Mouse (Mus musculus) MEL (cell line): Measurements from ENCODE around the gene Gm10778. TPM values are rescaled to one million over a fixed set of nuclear protein-coding genes. Genes with fewer than 3 reads are reported as not detected.
A peak's percentile ranks its signal among the peaks of the same experiment; 100 is the strongest.

Experiments used
- DNase-seq: peaks from one replicate; pipeline ENCODE4 v3.0.0; 2011; ENCODE audit warnings: low read depth, low spot score
- H3K27ac ChIP-seq: 2 replicates; pipeline ENCODE4 v1.5.1; 2012; ENCODE audit warnings: low read depth, mild to moderate bottlenecking, control low read depth, low read length, moderate library complexity; ENCODE audit not compliant: control insufficient read depth
- H3K27me3 ChIP-seq, 2 experiments: fragments of 150-350 bp in 1 of 2; sonication (generic) in 1 of 2; 2 replicates each; pipeline ENCODE4 v1.6.1; 2012; ENCODE audit warnings: low read length in 2 of 2, mild to moderate bottlenecking in 2 of 2, improper control_type of control experiment in 1 of 2, moderate library complexity in 1 of 2; ENCODE audit not compliant: insufficient read depth in 2 of 2, control insufficient read depth in 1 of 2
- H3K36me3 ChIP-seq, 2 experiments: 2 replicates each; pipeline ENCODE4 v1.6.1; 2012 to 2014; ENCODE audit warnings: low read length in 2 of 2, improper control_type of control experiment in 1 of 2, inconsistent platforms in 1 of 2, mild to moderate bottlenecking in 1 of 2; ENCODE audit not compliant: insufficient read depth in 2 of 2, control insufficient read depth in 1 of 2
- H3K4me1 ChIP-seq, 2 experiments: fragments of 150-350 bp in 1 of 2; sonication (generic) in 1 of 2; 2 replicates each; pipeline ENCODE4 v1.6.1; 2012; ENCODE audit warnings: low read length in 2 of 2, improper control_type of control experiment in 1 of 2, mild to moderate bottlenecking in 1 of 2; ENCODE audit not compliant: insufficient read depth in 2 of 2, control insufficient read depth in 1 of 2
- H3K4me3 ChIP-seq, 2 experiments: fragments of 150-350 bp in 1 of 2; sonication (generic) in 1 of 2; 2 replicates each; pipeline ENCODE4 v1.5.1; 2012; ENCODE audit warnings: low read depth in 2 of 2, low read length in 2 of 2, mild to moderate bottlenecking in 2 of 2, moderate library complexity in 2 of 2, control low read depth in 1 of 2, improper control_type of control experiment in 1 of 2; ENCODE audit not compliant: control insufficient read depth in 1 of 2, insufficient read depth in 1 of 2
- H3K79me2 ChIP-seq: 2 replicates; pipeline ENCODE4 v1.6.1; 2012; ENCODE audit warnings: mild to moderate bottlenecking, low read length, moderate library complexity; ENCODE audit not compliant: control insufficient read depth, poor library complexity, insufficient read depth
- H3K9ac ChIP-seq: 2 replicates; pipeline ENCODE4 v1.6.1; 2012; ENCODE audit warnings: low read depth, mild to moderate bottlenecking, control low read depth, low read length, moderate library complexity; ENCODE audit not compliant: control insufficient read depth, poor library complexity, severe bottlenecking
- H3K9me3 ChIP-seq: fragments of 150-350 bp; sonication (generic); replicated peaks from 2 replicates; pipeline ENCODE4 v1.6.1; 2012; ENCODE audit warnings: mild to moderate bottlenecking, low read length, improper control_type of control experiment, moderate library complexity; ENCODE audit not compliant: insufficient read depth
- BHLHE40 ChIP-seq: IDR thresholded peaks from 2 replicates; pipeline ENCODE4 v1.6.1; 2012; ENCODE audit warnings: low read depth, mild to moderate bottlenecking, inconsistent platforms, low read length, improper control_type of control experiment, borderline replicate concordance
- CHD1 ChIP-seq: IDR thresholded peaks from 2 replicates; pipeline ENCODE4 v1.6.1; 2012; ENCODE audit warnings: low read depth, mild to moderate bottlenecking, inconsistent platforms, low read length, improper control_type of control experiment
- EP300 ChIP-seq, 2 experiments: IDR thresholded peaks; 2 replicates each; pipeline ENCODE4 v1.6.1; 2011; ENCODE audit warnings: improper control_type of control experiment in 2 of 2, low read length in 2 of 2, low read depth in 1 of 2, mild to moderate bottlenecking in 1 of 2
- ETS1 ChIP-seq: IDR thresholded peaks from 2 replicates; pipeline ENCODE4 v1.6.1; 2012; ENCODE audit warnings: low read depth, mild to moderate bottlenecking, inconsistent platforms, low read length, improper control_type of control experiment, moderate library complexity
- GABPA ChIP-seq: IDR thresholded peaks from 2 replicates; pipeline ENCODE4 v1.6.1; 2012; ENCODE audit warnings: low read depth, mild to moderate bottlenecking, inconsistent platforms, low read length, improper control_type of control experiment, moderate library complexity
- HCFC1 ChIP-seq: IDR thresholded peaks from 2 replicates; pipeline ENCODE4 v1.6.1; 2012; ENCODE audit warnings: low read depth, mild to moderate bottlenecking, inconsistent platforms, low read length, improper control_type of control experiment, moderate library complexity
- JUND ChIP-seq: IDR thresholded peaks from 2 replicates; pipeline ENCODE4 v1.6.1; 2011; ENCODE audit warnings: low read depth, mild to moderate bottlenecking, improper control_type of control experiment, low read length
- MAX ChIP-seq: IDR thresholded peaks from 2 replicates; pipeline ENCODE4 v1.6.1; 2011; ENCODE audit warnings: low read length, improper control_type of control experiment
- MEF2A ChIP-seq: IDR thresholded peaks from 2 replicates; pipeline ENCODE4 v1.6.1; 2014; ENCODE audit warnings: low read depth, mild to moderate bottlenecking, inconsistent platforms, low read length, improper control_type of control experiment; ENCODE audit not compliant: poor library complexity, insufficient replicate concordance, severe bottlenecking; ENCODE audit errors: extremely low read depth
- MXI1 ChIP-seq: IDR thresholded peaks from 2 replicates; pipeline ENCODE4 v1.6.1; 2011; ENCODE audit warnings: mild to moderate bottlenecking, low read depth, low read length, improper control_type of control experiment
- MYB ChIP-seq: IDR thresholded peaks from 2 replicates; pipeline ENCODE4 v1.6.1; 2011; ENCODE audit warnings: mild to moderate bottlenecking, low read depth, low read length, improper control_type of control experiment
- MYC ChIP-seq: IDR thresholded peaks from 2 replicates; pipeline ENCODE4 v1.6.1; 2011; ENCODE audit warnings: low read depth, mild to moderate bottlenecking, low read length, improper control_type of control experiment, moderate library complexity
- NELFE ChIP-seq: IDR thresholded peaks from 2 replicates; pipeline ENCODE4 v1.6.1; 2011; ENCODE audit warnings: low read depth, low read length, improper control_type of control experiment
- NRF1 ChIP-seq: IDR thresholded peaks from 2 replicates; pipeline ENCODE4 v1.6.1; 2014; ENCODE audit warnings: low read depth, mild to moderate bottlenecking, inconsistent platforms, low read length, improper control_type of control experiment, moderate library complexity; ENCODE audit not compliant: poor library complexity, insufficient read depth, severe bottlenecking
- POLR2AphosphoS5 ChIP-seq: IDR thresholded peaks from 2 replicates; pipeline ENCODE4 v1.6.1; 2012; ENCODE audit warnings: low read depth, borderline replicate concordance, mild to moderate bottlenecking, inconsistent platforms, low read length, moderate library complexity, mixed read lengths
- RCOR1 ChIP-seq: IDR thresholded peaks from 2 replicates; pipeline ENCODE4 v1.6.1; 2012; ENCODE audit warnings: low read depth, mild to moderate bottlenecking, inconsistent platforms, low read length, improper control_type of control experiment
- SIN3A ChIP-seq: IDR thresholded peaks from 2 replicates; pipeline ENCODE4 v1.6.1; 2012; ENCODE audit warnings: low read length, improper control_type of control experiment, inconsistent platforms
- TAL1 ChIP-seq: IDR thresholded peaks from 2 replicates; pipeline ENCODE4 v1.6.1; 2012; ENCODE audit warnings: mild to moderate bottlenecking, inconsistent platforms, low read length, moderate library complexity, mixed read lengths
- TCF12 ChIP-seq: IDR thresholded peaks from 2 replicates; pipeline ENCODE4 v1.6.1; 2014; ENCODE audit warnings: low read depth, mild to moderate bottlenecking, inconsistent platforms, low read length, improper control_type of control experiment, moderate library complexity
- UBTF ChIP-seq: IDR thresholded peaks from 2 replicates; pipeline ENCODE4 v1.6.1; 2012; ENCODE audit warnings: low read depth, mild to moderate bottlenecking, inconsistent platforms, low read length, improper control_type of control experiment, moderate library complexity, borderline replicate concordance; ENCODE audit not compliant: insufficient read depth
- USF1 ChIP-seq: IDR thresholded peaks from 2 replicates; pipeline ENCODE4 v1.6.1; 2014; ENCODE audit warnings: low read depth, mild to moderate bottlenecking, inconsistent platforms, low read length, improper control_type of control experiment, moderate library complexity
- USF2 ChIP-seq, 2 experiments: IDR thresholded peaks; 2 replicates each; pipeline ENCODE4 v1.6.1; 2011 to 2012; ENCODE audit warnings: improper control_type of control experiment in 2 of 2, low read length in 2 of 2, borderline replicate concordance in 1 of 2, inconsistent platforms in 1 of 2, low read depth in 1 of 2, mild to moderate bottlenecking in 1 of 2; ENCODE audit not compliant: insufficient read depth in 1 of 2
- ZC3H11A ChIP-seq: IDR thresholded peaks from 2 replicates; pipeline ENCODE4 v1.6.1; 2012; ENCODE audit warnings: low read depth, mild to moderate bottlenecking, inconsistent platforms, low read length, improper control_type of control experiment
- ZMIZ1 ChIP-seq: IDR thresholded peaks from 2 replicates; pipeline ENCODE4 v1.6.1; 2012; ENCODE audit warnings: low read depth, mild to moderate bottlenecking, inconsistent platforms, low read length, improper control_type of control experiment, moderate library complexity
- ZNF384 ChIP-seq: IDR thresholded peaks from 2 replicates; pipeline ENCODE4 v1.6.1; 2012; ENCODE audit warnings: low read depth, mild to moderate bottlenecking, inconsistent platforms, low read length, improper control_type of control experiment
- polyA plus RNA-seq, 2 experiments: library from polyadenylated mRNA; stranded (reverse) in 1 of 2; unstranded in 1 of 2; fragments of >175 nt in 1 of 2; fragments of >200 nt in 1 of 2; gene quantifications; 2 replicates each; pipeline versions ENCODE4 v1.2.1 to v1.2.4; 2012; ENCODE audit warnings: low replicate concordance in 2 of 2, low read depth in 1 of 2; ENCODE audit not compliant: insufficient read length in 2 of 2, insufficient read depth in 1 of 2, missing spikeins in 1 of 2
- total RNA-seq: library from RNA; depleted of rRNA; stranded (reverse); fragments of 300-350 nt; gene quantifications from 2 replicates; pipeline ENCODE4 v1.2.3, GENCODE M21; 2012

Gene Gm10778
- total and polyA plus RNA-seq, 3 experiments, result 2.0 to 3.9 TPM; not detected in 1

DNA sequence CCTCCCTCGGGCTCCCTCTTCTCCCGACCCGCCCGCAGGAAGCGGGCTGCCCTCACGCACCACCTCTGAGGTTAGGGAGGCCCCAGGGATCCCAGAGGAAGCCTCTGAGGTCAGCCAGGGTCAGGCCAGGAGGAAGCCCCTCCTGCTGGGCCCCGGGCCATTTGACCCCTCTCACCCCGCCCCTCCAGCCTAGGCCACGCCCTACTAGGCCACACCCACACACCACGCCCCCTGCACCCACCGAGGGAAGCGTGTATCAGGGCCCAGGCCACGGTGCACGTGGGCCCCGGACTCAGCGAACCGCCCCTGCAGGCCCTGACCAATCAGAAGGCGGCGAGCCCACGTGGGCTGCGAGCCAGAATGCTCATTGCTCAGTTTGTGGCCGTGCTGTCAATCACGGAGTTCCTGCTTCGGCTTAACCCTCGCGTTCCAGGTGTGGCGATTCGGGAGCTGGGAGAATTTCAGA is 48.1 kb upstream of the Gm10778 start, which contains the start of gene Tle6 (continued):
- TF ChIP-seq MEF2A (no peak), CHD1 (no peak), RCOR1 (no peak), USF1 (peak; percentile 94), BHLHE40 (peak; percentile 100), ZMIZ1 (no peak), HCFC1 (peak; percentile 52), POLR2AphosphoS5 (no peak), ZC3H11A (no peak), JUND (no peak), GABPA (no peak), ZNF384 (no peak), MAX (peak; percentile 97)

DNA sequence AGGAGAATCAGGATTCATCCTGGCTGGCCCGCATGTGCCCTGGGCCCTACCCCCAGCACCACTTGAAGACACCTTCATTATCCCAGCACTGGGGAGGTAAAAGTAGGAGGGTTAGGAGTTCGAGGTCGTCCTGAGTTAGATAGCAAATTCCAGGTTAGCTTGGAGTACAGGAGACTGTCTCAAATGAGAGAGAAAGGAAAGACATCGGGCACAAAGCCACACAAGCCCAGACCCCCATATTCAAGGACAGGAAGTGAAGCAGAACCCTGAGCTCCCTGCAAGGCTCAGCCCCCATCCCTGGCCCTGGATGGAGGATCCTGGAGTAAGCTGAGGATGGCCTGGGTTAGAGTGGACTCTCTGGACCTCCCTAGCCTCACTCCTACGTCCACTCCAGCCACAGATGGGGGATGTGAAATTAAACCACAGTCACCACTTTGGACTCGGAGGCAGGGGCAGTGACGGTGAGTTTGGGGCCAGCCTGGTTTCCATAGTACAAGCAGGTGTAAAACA is 47.4 kb upstream of the Gm10778 start:
- TF ChIP-seq TCF12 (no peak), EP300 (IDR thresholded peaks at IDR 0.05; ENCODE audit: low read depth in 1 of 2, low read length in 2 of 2) (no peak), SIN3A (no peak), NRF1 (no peak), TAL1 (no peak), USF2 (IDR thresholded peaks at IDR 0.05; ENCODE audit: borderline replicate concordance in 1 of 2, insufficient read depth in 1 of 2, low read depth in 1 of 2, low read length in 2 of 2) (no peak), ZNF384 (no peak), ETS1 (no peak), MXI1 (no peak), UBTF (no peak), MEF2A (no peak), JUND (no peak), MYB (no peak), MYC (no peak), POLR2AphosphoS5 (no peak), RCOR1 (no peak), NELFE (no peak; the same call in 1 of the 2 replicates)
- TF ChIP-seq, all 39 proteins: peak for 0
- Histone ChIP-seq H3K4me1 (peaks cover 10 to 22% of the 10 kb centered on the region in 2 experiments), H3K9me3 (no peaks in the 10 kb centered on the region), H3K79me2 (no peaks in the 10 kb centered on the region; the same call in 1 of the 2 replicates), H3K27ac (peak overlapping the region; percentile 58), H3K9ac (peak overlapping the region; percentile 71), H3K4me3 (peak overlapping the region; percentile 58 to 87), H3K36me3 (peaks cover 0 to 13% of the 10 kb centered on the region in 2 experiments; a peak in 2 of 4 replicates), H3K27me3 (no peaks in the 10 kb centered on the region)
- DNase-seq, result no peak
